Mouse (Mus musculus) inflammation-experienced regulatory T-cells, adult 16 weeks (primary cell): ENCODE results near the gene Mrfap1. TPM values are rescaled to one million over a fixed set of nuclear protein-coding genes. Genes with fewer than 3 reads are reported as not detected.

ENCODE experiments used
- polyA plus RNA-seq: library from polyadenylated mRNA; unstranded; fragments of 100-300 nt; shearing (Covaris generic); gene quantifications from one replicate; pipeline ENCODE4 v1.2.1, GENCODE M21; 2017

The Mrfap1 gene
- polyA plus RNA-seq: 178 TPM

DNA sequence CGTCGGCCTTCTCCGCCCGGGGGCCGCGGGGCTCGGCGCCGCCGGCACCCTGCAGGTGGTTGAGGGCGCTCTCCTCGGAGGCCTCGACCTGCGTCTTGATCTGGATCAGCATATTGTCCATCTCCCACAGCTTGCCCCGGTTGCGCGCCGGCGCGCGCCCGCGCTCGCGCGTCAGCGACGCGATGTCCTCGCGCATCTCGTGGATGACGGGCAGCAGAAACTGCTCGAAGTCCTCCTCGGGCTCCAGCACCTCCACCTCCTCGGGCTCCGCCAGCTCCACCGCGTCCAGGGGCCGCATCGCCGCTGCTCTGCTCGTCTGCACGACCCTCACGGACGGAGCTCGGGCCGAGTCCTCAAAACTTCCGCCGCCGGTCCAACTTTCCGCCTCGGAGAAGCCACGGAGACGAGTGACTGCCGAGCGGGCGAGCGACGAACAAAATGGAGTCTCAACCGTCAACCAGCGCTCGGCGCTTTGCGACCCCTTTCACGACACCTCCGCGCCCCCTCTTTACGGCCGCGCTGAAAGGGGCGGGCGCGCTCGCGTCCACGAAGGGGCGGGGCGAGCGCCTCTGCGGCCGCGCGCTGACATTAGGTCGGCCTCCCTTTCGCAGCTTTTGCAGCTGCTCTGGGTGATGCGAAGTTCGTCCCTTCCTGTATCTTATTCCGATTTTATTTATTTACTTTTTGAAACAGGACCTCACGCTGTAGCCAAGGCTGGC is at the start of gene Mrfap1:
TSS of gene Mrfap1 (minus strand) at position 477 of the 719 bp plus-strand sequence.

GRCm38 (mm10) chr5:36829913-36830879 is 33.6 kb upstream of the Mrfap1 start, which contains the start of gene Man2b2:
Gene Man2b2, minus strand, starts transcription at chr5:36830653.

GRCm38 (mm10) chr5:36748536-36749061 is 48.0 kb downstream of the Mrfap1 start, which contains the start of gene Bloc1s4:
Gene Bloc1s4, minus strand, starts transcription at chr5:36748650.

Other genes with a start within 250 kb of the Mrfap1 start
- gene Tbc1d14, start 203.5 kb downstream of the Mrfap1 start, polyA plus RNA-seq: 134 TPM
- gene D5Ertd579e, start 100.7 kb downstream of the Mrfap1 start, polyA plus RNA-seq: 48.5 TPM
- gene Bloc1s4, start 48.1 kb downstream of the Mrfap1 start, polyA plus RNA-seq: 3.1 TPM
- 17.1 TPM for gene Man2b2, start 33.9 kb upstream of the Mrfap1 start, polyA plus RNA-seq
- not detected for gene Ppp2r2c, start 71.7 kb upstream of the Mrfap1 start, polyA plus RNA-seq
- gene Wfs1, start 192.4 kb upstream of the Mrfap1 start, polyA plus RNA-seq: 4.4 TPM